Mouse (Mus musculus): ENCODE results near the gene Gpr182.

GRCm38 (mm10) chr10:127800891-127801290 is 49.4 kb upstream of the Gpr182 start, which contains the start of gene Rdh16:
- no peak for TF ChIP-seq GATA1 (IDR thresholded peaks at IDR 0.05; ENCODE audit: borderline replicate concordance, low read length)
- no peak for TF ChIP-seq FLI1 (IDR thresholded peaks at IDR 0.05; ENCODE audit: low read length)
